In genomic region chr1:74041692-74042091, GRCm38 (mm10) we compare ENCODE assay signal across 11 mouse cellular contexts.
DNase-seq lines count a peak whose midpoint lies in the region; ATAC-seq and TF ChIP-seq lines count a peak whose summit lies in the region.
"Had no signal": no experiment of that assay in that cellular context is flagged by ENCODE, and none has a peak within 500 bp of the region (broad histone marks: within the 10 kb centered on the region; RNA-seq: fewer than 3 reads in every experiment).

No protein-coding gene starts in this region.

- no peaks in the 10 kb centered on the region for H3K9me3 ChIP-seq in heart, embryonic 14.5 days (ENCODE audit: control insufficient read depth, low read length)
- no peaks in the 10 kb centered on the region for H3K9me3 ChIP-seq in embryonic facial prominence, embryonic 14.5 days (ENCODE audit: control insufficient read depth, low read length)
- H3K9me3 ChIP-seq in limb, embryonic 10.5 days (replicated peaks), result no peaks in the 10 kb centered on the region
- H3K9me3 ChIP-seq: intestine, embryonic 15.5 days had no signal

- peaks cover 28% of the 10 kb centered on the region for H3K79me2 ChIP-seq in C2C12 (ENCODE audit: control insufficient read depth, insufficient read depth)

- H3ac ChIP-seq in C2C12 (ENCODE audit: control insufficient read depth, insufficient read length, low read depth), result peak overlapping the region; percentile 4

- H3K4me1 ChIP-seq in heart, embryonic 14.5 days (ENCODE audit: control insufficient read depth in 2 of 2, insufficient read depth in 2 of 2, low read length in 2 of 2), result peaks cover 66 to 80% of the 10 kb centered on the region in 2 experiments
- H3K4me1 ChIP-seq in embryonic facial prominence, embryonic 14.5 days (ENCODE audit: control insufficient read depth, insufficient read depth, low read length), result peaks cover 41% of the 10 kb centered on the region
- H3K4me1 ChIP-seq in limb, embryonic 10.5 days, result peaks cover 88% of the 10 kb centered on the region

- no peaks in the 10 kb centered on the region for H3K36me3 ChIP-seq in heart, embryonic 14.5 days (ENCODE audit: control insufficient read depth, insufficient read depth, low read length)
- no peaks in the 10 kb centered on the region for H3K36me3 ChIP-seq in C2C12 (ENCODE audit: control insufficient read depth, insufficient read depth)
- no peaks in the 10 kb centered on the region for H3K36me3 ChIP-seq in embryonic facial prominence, embryonic 14.5 days (ENCODE audit: control insufficient read depth, insufficient read depth, low read length)
- peaks cover 11% of the 10 kb centered on the region; the same call in 1 of the 2 replicates for H3K36me3 ChIP-seq in limb, embryonic 10.5 days
- H3K36me3 ChIP-seq: intestine, embryonic 15.5 days had no signal

- 5% methylated on average over 8 of the region's 8 CpGs for WGBS in heart, embryonic 14.5 days
- 18% methylated on average over 8 of the region's 8 CpGs for WGBS in embryonic facial prominence, embryonic 14.5 days
- 10% methylated on average over 8 of the region's 8 CpGs for WGBS in limb, embryonic 10.5 days

- no peak overlapping the region for H3K4me3 ChIP-seq in heart, embryonic 14.5 days (ENCODE audit: control insufficient read depth in 1 of 2, insufficient read depth in 1 of 2, low read depth in 1 of 2, low read length in 2 of 2)
- H3K4me3 ChIP-seq in C2C12 (ENCODE audit: insufficient read depth, poor library complexity, severe bottlenecking), result no peak overlapping the region
- no peak overlapping the region for H3K4me3 ChIP-seq in embryonic facial prominence, embryonic 14.5 days (ENCODE audit: low read depth, low read length)
- H3K4me3 ChIP-seq in limb, embryonic 10.5 days, result peak overlapping the region; percentile 38
- H3K4me3 ChIP-seq: intestine, embryonic 15.5 days had no signal

- TF ChIP-seq CTCF in C2C12 (IDR thresholded peaks at IDR 0.05; ENCODE audit: control insufficient read depth, insufficient read depth, insufficient read length), result no peak

- DNase-seq in heart, postnatal 36 days, result no peak
- DNase-seq in embryonic facial prominence, embryonic 14.5 days (ENCODE audit: low spot score), result peak; percentile 79
- DNase-seq in limb, embryonic 10.5 days (ENCODE audit: low spot score), result peak; percentile 82
- no peak for DNase-seq in frontal cortex, adult 2 months (ENCODE audit: extremely low spot score in 1 of 2, low spot score in 1 of 2)
- DNase-seq in adrenal gland, adult 18-20 months (ENCODE audit: low spot score in 2 of 2), result no peak
- no peak for DNase-seq in cerebellum, postnatal 10 days
- DNase-seq: adrenal gland, adult 8-10 months had no signal

- H3K9ac ChIP-seq in heart, embryonic 14.5 days (ENCODE audit: low read length), result peak overlapping the region; percentile 59
- peak overlapping the region; percentile 32; the same call in 1 of the 2 replicates for H3K9ac ChIP-seq in embryonic facial prominence, embryonic 14.5 days (ENCODE audit: low read depth, low read length)
- H3K9ac ChIP-seq: intestine, embryonic 15.5 days had no signal

- intact Hi-C loops in heart, postnatal 36 days (cut with DNase I), result no loop called here

- H3K27ac ChIP-seq in heart, embryonic 14.5 days (replicated peaks in 1 of 2; ENCODE audit: control insufficient read depth in 1 of 2, insufficient read depth in 1 of 2, low read depth in 2 of 2, low read length in 2 of 2), result peak overlapping the region; percentile 75 to 85
- peak overlapping the region; percentile 70 for H3K27ac ChIP-seq in embryonic facial prominence, embryonic 14.5 days (replicated peaks; ENCODE audit: low read depth, low read length)
- peak overlapping the region; percentile 94 for H3K27ac ChIP-seq in limb, embryonic 10.5 days
- H3K27ac ChIP-seq: intestine, embryonic 15.5 days; macrophage had no signal

- H3K79me3 ChIP-seq in C2C12 (ENCODE audit: low read depth), result no peaks in the 10 kb centered on the region

- H3K27me3 ChIP-seq in heart, embryonic 14.5 days (ENCODE audit: control insufficient read depth, insufficient read depth, low read length), result no peaks in the 10 kb centered on the region
- H3K27me3 ChIP-seq in C2C12 (ENCODE audit: control insufficient read depth, insufficient read depth, insufficient read length), result no peaks in the 10 kb centered on the region
- no peaks in the 10 kb centered on the region for H3K27me3 ChIP-seq in embryonic facial prominence, embryonic 14.5 days (replicated peaks; ENCODE audit: control insufficient read depth, insufficient read depth, low read length)
- H3K27me3 ChIP-seq in limb, embryonic 10.5 days (ENCODE audit: low read depth, poor library complexity, severe bottlenecking), result no peaks in the 10 kb centered on the region
- H3K27me3 ChIP-seq: intestine, embryonic 15.5 days had no signal

- ATAC-seq in heart, embryonic 14.5 days (ENCODE audit: insufficient number of reproducible peaks, insufficient read depth, low FRiP score, low read depth), result no peak
- peak; percentile 71 for ATAC-seq in embryonic facial prominence, embryonic 14.5 days (ENCODE audit: low read depth)
- ATAC-seq: intestine, embryonic 15.5 days had no signal

- H3K4me2 ChIP-seq in heart, embryonic 14.5 days (ENCODE audit: low read length), result peak overlapping the region; percentile 43
- H3K4me2 ChIP-seq in embryonic facial prominence, embryonic 14.5 days (ENCODE audit: low read depth, low read length), result peak overlapping the region; percentile 21
- H3K4me2 ChIP-seq: intestine, embryonic 15.5 days had no signal

TF ChIP-seq in C2C12, 6 proteins besides CTCF, POLR2A, EP300 and RAD21:
- TF ChIP-seq MYOG (IDR thresholded peaks at IDR 0.05; ENCODE audit: control insufficient read depth, extremely low read depth, insufficient read length), result no peak
- TF ChIP-seq MAX (IDR thresholded peaks at IDR 0.05), result no peak
- TF ChIP-seq MYOD1 (IDR thresholded peaks at IDR 0.05; ENCODE audit: control insufficient read depth, insufficient read length, low read depth), result no peak
- no peak for TF ChIP-seq CEBPB (IDR thresholded peaks at IDR 0.05; ENCODE audit: low read depth)
- no peak for TF ChIP-seq FOSL1 (IDR thresholded peaks at IDR 0.05; ENCODE audit: insufficient read depth, low read length, poor library complexity, severe bottlenecking)
- TF ChIP-seq USF1 (IDR thresholded peaks at IDR 0.05; ENCODE audit: low read depth), result no peak

Comparison
In these comparisons a context has a peak if more than half of its experiments do, and no peak if none do; other contexts are left out.
1. DNase-seq: peak in embryonic facial prominence, embryonic 14.5 days (single experiment) and limb, embryonic 10.5 days (single experiment); none in heart, postnatal 36 days (0 of 2), frontal cortex, adult 2 months (0 of 2), adrenal gland, adult 18-20 months (0 of 2) and cerebellum, postnatal 10 days (0 of 2).
2. Peak in every context shown above with its lines, with median percentiles within 50 percentile points of each other: H3K27ac ChIP-seq.